Mouse (Mus musculus): Measurements from ENCODE around the gene Slc39a11. TPM values are rescaled to one million over a fixed set of nuclear protein-coding genes. Genes with fewer than 3 reads are reported as not detected.
A peak's percentile ranks its signal among the peaks of the same experiment; 100 is the strongest.

The Slc39a11 gene
- polyA plus RNA-seq, 1 experiment from 2014 or later: 40.1 TPM

- H3K36me3 ChIP-seq (ENCODE audit: control insufficient read depth, insufficient read depth, low read length): no peaks in the 10 kb centered on the region
- 0 out of 2 replicates have a peak, but pooled peaks cover 2% of the 10 kb centered on the region for H3K27me3 ChIP-seq (replicated peaks; ENCODE audit: control insufficient read depth, insufficient read depth, low read length)
- ATAC-seq: no peak
- no peaks in the 10 kb centered on the region for H3K9me3 ChIP-seq (ENCODE audit: control insufficient read depth, low read length)
- peaks cover 25% of the 10 kb centered on the region for H3K4me1 ChIP-seq (ENCODE audit: control insufficient read depth, insufficient read depth, low read depth, low read length)
- H3K9ac ChIP-seq (ENCODE audit: low read depth, low read length): no peak overlapping the region
- 40% methylated on average over 14 of the region's 14 CpGs for WGBS
- H3K4me3 ChIP-seq (ENCODE audit: low read length): no peak overlapping the region
- H3K4me2 ChIP-seq (ENCODE audit: low read length): no peak overlapping the region
- H3K27ac ChIP-seq (ENCODE audit: low read depth, low read length): no peak overlapping the region
These were observed 32.6 kb downstream of the Slc39a11 start for GRCm38 (mm10) chr11:113617132-113617911.

- no peak for ATAC-seq
- Histone ChIP-seq H3K27me3 (replicated peaks; ENCODE audit: control insufficient read depth, insufficient read depth, low read length) (0 out of 2 replicates have a peak, but pooled peaks cover 2% of the 10 kb centered on the region), H3K27ac (ENCODE audit: low read depth, low read length) (no peak overlapping the region), H3K9ac (ENCODE audit: low read depth, low read length) (no peak overlapping the region), H3K9me3 (ENCODE audit: control insufficient read depth, low read length) (no peaks in the 10 kb centered on the region), H3K4me1 (ENCODE audit: control insufficient read depth, insufficient read depth, low read depth, low read length) (peaks cover 16% of the 10 kb centered on the region), H3K4me2 (ENCODE audit: low read length) (no peak overlapping the region), H3K4me3 (ENCODE audit: low read length) (no peak overlapping the region), H3K36me3 (ENCODE audit: control insufficient read depth, insufficient read depth, low read length) (no peaks in the 10 kb centered on the region)
- WGBS: 86% methylated on average over 6 of the region's 6 CpGs
These were observed 35.4 kb downstream of the Slc39a11 start for GRCm38 (mm10) chr11:113614476-113614875.

GRCm38 (mm10) chr11:113611664-113612611 lies 37.9 kb downstream of the Slc39a11 start:
- no peak overlapping the region for H3K9ac ChIP-seq (ENCODE audit: low read depth, low read length)
- H3K27me3 ChIP-seq (replicated peaks; ENCODE audit: control insufficient read depth, insufficient read depth, low read length): no peaks in the 10 kb centered on the region
- H3K4me3 ChIP-seq (ENCODE audit: low read length): no peak overlapping the region
- peak overlapping the region; percentile 34; the same call in 1 of the 2 replicates for H3K4me2 ChIP-seq (ENCODE audit: low read length)
- peaks cover 5% of the 10 kb centered on the region for H3K4me1 ChIP-seq (ENCODE audit: control insufficient read depth, insufficient read depth, low read depth, low read length)
- ATAC-seq: peak; percentile 88
- H3K36me3 ChIP-seq (ENCODE audit: control insufficient read depth, insufficient read depth, low read length): no peaks in the 10 kb centered on the region
- 11% methylated on average over 24 of the region's 24 CpGs for WGBS
- no peaks in the 10 kb centered on the region for H3K9me3 ChIP-seq (ENCODE audit: control insufficient read depth, low read length)
- H3K27ac ChIP-seq (ENCODE audit: low read depth, low read length): peak overlapping the region; percentile 76

- Histone ChIP-seq H3K36me3 (ENCODE audit: control insufficient read depth, insufficient read depth, low read length) (no peaks in the 10 kb centered on the region), H3K27ac (ENCODE audit: low read depth, low read length) (0 out of 2 replicates have a peak overlapping the region, but pooled peaks have one; percentile 76), H3K9ac (ENCODE audit: low read depth, low read length) (no peak overlapping the region), H3K4me3 (ENCODE audit: low read length) (no peak overlapping the region), H3K4me2 (ENCODE audit: low read length) (no peak overlapping the region), H3K9me3 (ENCODE audit: control insufficient read depth, low read length) (no peaks in the 10 kb centered on the region), H3K4me1 (ENCODE audit: control insufficient read depth, insufficient read depth, low read depth, low read length) (peaks cover 5% of the 10 kb centered on the region), H3K27me3 (replicated peaks; ENCODE audit: control insufficient read depth, insufficient read depth, low read length) (no peaks in the 10 kb centered on the region)
- WGBS: 87% methylated on average over 10 of the region's 10 CpGs
- ATAC-seq: no peak
These were observed 38.7 kb downstream of the Slc39a11 start for GRCm38 (mm10) chr11:113611112-113611646.

- H3K4me2 ChIP-seq (ENCODE audit: low read length): no peak overlapping the region
- no peak overlapping the region for H3K9ac ChIP-seq (ENCODE audit: low read depth, low read length)
- no peaks in the 10 kb centered on the region for H3K36me3 ChIP-seq (ENCODE audit: control insufficient read depth, insufficient read depth, low read length)
- H3K4me3 ChIP-seq (ENCODE audit: low read length): no peak overlapping the region
- WGBS: 50% methylated on average over 5 of the region's 5 CpGs
- H3K27me3 ChIP-seq (replicated peaks; ENCODE audit: control insufficient read depth, insufficient read depth, low read length): no peaks in the 10 kb centered on the region
- H3K27ac ChIP-seq (ENCODE audit: low read depth, low read length): peak overlapping the region; percentile 23; the same call in 1 of the 2 replicates
- no peak for ATAC-seq
- no peaks in the 10 kb centered on the region for H3K9me3 ChIP-seq (ENCODE audit: control insufficient read depth, low read length)
- peaks cover 5% of the 10 kb centered on the region for H3K4me1 ChIP-seq (ENCODE audit: control insufficient read depth, insufficient read depth, low read depth, low read length)
These were observed 39.6 kb downstream of the Slc39a11 start for GRCm38 (mm10) chr11:113610266-113610665.

GRCm38 (mm10) chr11:113609581-113609980 lies 40.3 kb downstream of the Slc39a11 start:
- Histone ChIP-seq H3K4me3 (ENCODE audit: low read length) (no peak overlapping the region), H3K9me3 (ENCODE audit: control insufficient read depth, low read length) (no peaks in the 10 kb centered on the region), H3K27me3 (replicated peaks; ENCODE audit: control insufficient read depth, insufficient read depth, low read length) (no peaks in the 10 kb centered on the region), H3K9ac (ENCODE audit: low read depth, low read length) (no peak overlapping the region), H3K4me1 (ENCODE audit: control insufficient read depth, insufficient read depth, low read depth, low read length) (peaks cover 5% of the 10 kb centered on the region), H3K36me3 (ENCODE audit: control insufficient read depth, insufficient read depth, low read length) (no peaks in the 10 kb centered on the region), H3K4me2 (ENCODE audit: low read length) (no peak overlapping the region), H3K27ac (ENCODE audit: low read depth, low read length) (no peak overlapping the region)
- no peak for ATAC-seq
- 79% methylated on average over 5 of the region's 5 CpGs for WGBS

GRCm38 (mm10) chr11:113607556-113607955 lies 42.3 kb downstream of the Slc39a11 start:
- H3K4me3 ChIP-seq (ENCODE audit: low read length): no peak overlapping the region
- 98% methylated on average over 12 of the region's 12 CpGs for WGBS
- H3K27ac ChIP-seq (ENCODE audit: low read depth, low read length): no peak overlapping the region
- H3K9ac ChIP-seq (ENCODE audit: low read depth, low read length): no peak overlapping the region
- ATAC-seq: no peak
- H3K4me1 ChIP-seq (ENCODE audit: control insufficient read depth, insufficient read depth, low read depth, low read length): peaks cover 9% of the 10 kb centered on the region
- H3K9me3 ChIP-seq (ENCODE audit: control insufficient read depth, low read length): no peaks in the 10 kb centered on the region
- no peak overlapping the region for H3K4me2 ChIP-seq (ENCODE audit: low read length)
- no peaks in the 10 kb centered on the region for H3K36me3 ChIP-seq (ENCODE audit: control insufficient read depth, insufficient read depth, low read length)
- no peaks in the 10 kb centered on the region for H3K27me3 ChIP-seq (replicated peaks; ENCODE audit: control insufficient read depth, insufficient read depth, low read length)

- ATAC-seq: peak; percentile 43; the same call in 1 of the 2 replicates
- Histone ChIP-seq H3K27me3 (replicated peaks; ENCODE audit: control insufficient read depth, insufficient read depth, low read length) (no peaks in the 10 kb centered on the region), H3K9me3 (ENCODE audit: control insufficient read depth, low read length) (no peaks in the 10 kb centered on the region), H3K4me1 (ENCODE audit: control insufficient read depth, insufficient read depth, low read depth, low read length) (peaks cover 17% of the 10 kb centered on the region), H3K9ac (ENCODE audit: low read depth, low read length) (no peak overlapping the region), H3K4me2 (ENCODE audit: low read length) (no peak overlapping the region), H3K4me3 (ENCODE audit: low read length) (no peak overlapping the region), H3K27ac (ENCODE audit: low read depth, low read length) (peak overlapping the region; percentile 37; the same call in 1 of the 2 replicates), H3K36me3 (ENCODE audit: control insufficient read depth, insufficient read depth, low read length) (no peaks in the 10 kb centered on the region)
- WGBS: 40% methylated on average over 12 of the region's 12 CpGs
These were observed 48.1 kb downstream of the Slc39a11 start for GRCm38 (mm10) chr11:113601616-113602343.

Measured in hindbrain, embryonic 16.5 days (tissue).